Mouse (Mus musculus): ENCODE data around the gene Tmem252. TPM values are rescaled to one million over a fixed set of nuclear protein-coding genes. Genes with fewer than 3 reads are reported as not detected.

The Tmem252 gene
- total RNA-seq, 2 experiments from 2014 or later: 0.06 to 0.24 TPM

GRCm38 (mm10) chr19:24716303-24717097 is 42.7 kb downstream of the Tmem252 start:
- no peak for DNase-seq
- intact Hi-C loops (cut with DNase I; ENCODE audit: low total_unique reads): no loop called here

- no peak for DNase-seq
Observed at GRCm38 (mm10) chr19:24718021-24718420, 44.2 kb downstream of the Tmem252 start.

GRCm38 (mm10) chr19:24719504-24719903 is 45.7 kb downstream of the Tmem252 start:
- intact Hi-C loops (cut with DNase I; ENCODE audit: low total_unique reads): no loop called here
- no peak for DNase-seq

More at GRCm38 (mm10) chr19:24718021-24718420, 44.2 kb downstream of the Tmem252 start:
- intact Hi-C loops (cut with DNase I; ENCODE audit: low total_unique reads): no loop called here

GRCm38 (mm10) chr19:24720448-24720847 is 46.6 kb downstream of the Tmem252 start:
- intact Hi-C loops (cut with DNase I; ENCODE audit: low total_unique reads): no loop called here

GRCm38 (mm10) chr19:24724362-24724761 is 50.6 kb downstream of the Tmem252 start:
- DNase-seq: no peak
- intact Hi-C loops (cut with DNase I; ENCODE audit: low total_unique reads): no loop called here

More at GRCm38 (mm10) chr19:24720448-24720847, 46.6 kb downstream of the Tmem252 start:
- DNase-seq: no peak

- peak; percentile 28 for DNase-seq
- intact Hi-C loops (cut with DNase I; ENCODE audit: low total_unique reads): no loop called here
Observed at GRCm38 (mm10) chr19:24730661-24731060, 56.9 kb downstream of the Tmem252 start.

Other genes starting within 250 kb of the Tmem252 start
- 10 to 100 TPM; 15.1 to 20.7 TPM for gene Fam122a, start 196.7 kb upstream of the Tmem252 start, total RNA-seq (2021)
- 1 to 10 TPM in 1 of 2 experiments, under 1 TPM in 1; 0.51 to 1.0 TPM for gene Pip5k1b, start 118.1 kb upstream of the Tmem252 start, total RNA-seq (2021)
- gene Pgm5, start 187.8 kb downstream of the Tmem252 start, total RNA-seq (2021): 10 to 100 TPM; 15.8 to 24.1 TPM
- gene Gm10053, start 201.7 kb downstream of the Tmem252 start, total RNA-seq (2021): 100 to 1,000 TPM; 512 to 650 TPM
- not detected for gene Foxd4, start 227.2 kb downstream of the Tmem252 start, total RNA-seq (2021)